Mouse (Mus musculus): ENCODE data around the gene Iqub. TPM values are rescaled to one million over a fixed set of nuclear protein-coding genes. Genes with fewer than 3 reads are reported as not detected.

The Iqub gene
- total RNA-seq (2022): under 1 TPM; 0.10 to 0.27 (median 0.19) TPM

DNA sequence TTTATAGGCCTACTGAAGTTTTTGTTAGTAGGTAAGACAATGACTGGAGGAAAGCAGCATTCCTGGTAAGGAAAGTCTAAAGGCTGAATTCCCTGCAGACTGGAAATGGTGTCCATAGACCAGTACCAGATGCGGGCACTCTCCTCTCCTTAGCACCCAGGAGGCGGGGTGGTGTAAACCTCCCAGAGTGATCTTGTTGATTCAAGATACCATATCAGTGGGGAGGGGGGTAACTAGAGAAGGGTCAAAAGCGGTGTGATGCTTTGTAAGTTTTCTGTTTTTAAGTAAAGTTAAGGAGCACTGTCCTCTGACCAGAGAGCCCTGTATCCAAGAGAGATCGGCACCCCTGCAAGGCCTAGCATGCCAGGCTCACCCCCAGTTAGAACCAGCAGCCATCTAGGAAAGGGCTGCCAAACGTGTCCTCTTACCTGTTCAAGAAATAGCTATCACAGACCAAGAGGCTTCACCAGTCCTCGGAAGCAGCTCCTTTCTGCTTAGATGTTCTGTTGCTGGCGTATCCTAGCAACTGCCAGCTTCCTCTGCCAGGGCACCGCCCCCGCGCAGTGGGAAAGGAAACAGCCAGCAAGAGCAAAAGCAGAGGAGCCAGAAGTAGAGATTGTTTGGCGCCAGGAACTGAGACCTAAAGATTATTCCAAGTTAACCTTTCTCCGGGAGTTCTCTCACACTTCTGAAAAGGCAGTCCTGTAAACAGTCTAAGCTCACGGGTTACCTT lies at the start of gene Iqub:
Gene Iqub (minus strand): TSS at position 516 of the 733 bp plus-strand sequence.
- DNase-seq (ENCODE audit: low spot score in 2 of 2): peak in 1 of 2 experiments; percentile 11

DNA sequence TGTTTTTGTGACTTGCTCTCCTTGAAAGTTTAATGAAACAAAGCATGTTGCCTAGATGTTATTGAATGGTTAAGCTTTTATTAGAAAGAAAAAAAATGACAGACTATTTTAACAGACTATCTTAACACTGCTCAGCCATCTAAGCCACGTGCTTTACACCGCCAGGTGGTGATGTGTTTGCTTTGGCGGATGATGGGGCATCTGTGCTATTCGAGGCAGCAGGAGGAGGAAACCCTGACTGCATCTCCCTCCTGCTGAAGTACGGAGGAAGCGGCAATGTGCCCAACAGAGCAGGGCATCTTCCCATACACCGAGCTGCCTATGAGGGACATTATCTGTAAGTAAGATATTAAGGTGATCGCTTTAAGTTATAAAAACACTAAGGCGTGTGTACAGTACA lies 49.2 kb upstream of the Iqub start:
- no peak for DNase-seq (ENCODE audit: low spot score in 2 of 2)

GRCm38 (mm10) chr6:24555488-24555887 lies 40.6 kb upstream of the Iqub start:
- no peak for DNase-seq (ENCODE audit: low spot score in 2 of 2)

GRCm38 (mm10) chr6:24554427-24555086 lies 39.7 kb upstream of the Iqub start:
- DNase-seq (ENCODE audit: low spot score in 2 of 2): no peak

GRCm38 (mm10) chr6:24552046-24552445 lies 37.2 kb upstream of the Iqub start:
- peak in 1 of 2 experiments; percentile 45 for DNase-seq (ENCODE audit: low spot score in 2 of 2)

DNA sequence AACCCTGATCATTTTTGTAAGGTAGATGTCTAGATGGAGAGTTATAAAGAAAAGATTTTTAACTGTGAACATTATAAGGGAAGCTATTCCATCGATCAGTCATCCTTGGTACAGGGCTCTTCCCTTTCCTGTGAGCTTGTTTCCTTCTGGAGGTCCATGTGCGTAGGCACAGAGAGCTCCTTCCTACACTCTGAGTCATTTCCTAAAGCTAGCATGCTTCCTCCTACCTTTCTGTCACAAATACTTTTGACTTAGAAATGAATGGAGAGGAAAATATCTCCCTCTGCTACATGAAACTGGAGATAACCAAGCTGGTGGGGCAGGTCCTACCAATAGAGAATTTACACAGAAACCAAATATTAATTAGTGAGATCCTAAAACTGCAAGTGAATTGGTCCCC lies 34.9 kb upstream of the Iqub start:
- DNase-seq (ENCODE audit: low spot score in 2 of 2): no peak

- DNase-seq (ENCODE audit: low spot score in 2 of 2): no peak
Observed at GRCm38 (mm10) chr6:24546716-24547420, 32.0 kb upstream of the Iqub start.

- DNase-seq (ENCODE audit: low spot score in 2 of 2): no peak
Observed at GRCm38 (mm10) chr6:24543119-24543591, 28.3 kb upstream of the Iqub start.

- DNase-seq (ENCODE audit: low spot score in 2 of 2): no peak
Observed at GRCm38 (mm10) chr6:24542393-24542792, 27.5 kb upstream of the Iqub start.

DNA sequence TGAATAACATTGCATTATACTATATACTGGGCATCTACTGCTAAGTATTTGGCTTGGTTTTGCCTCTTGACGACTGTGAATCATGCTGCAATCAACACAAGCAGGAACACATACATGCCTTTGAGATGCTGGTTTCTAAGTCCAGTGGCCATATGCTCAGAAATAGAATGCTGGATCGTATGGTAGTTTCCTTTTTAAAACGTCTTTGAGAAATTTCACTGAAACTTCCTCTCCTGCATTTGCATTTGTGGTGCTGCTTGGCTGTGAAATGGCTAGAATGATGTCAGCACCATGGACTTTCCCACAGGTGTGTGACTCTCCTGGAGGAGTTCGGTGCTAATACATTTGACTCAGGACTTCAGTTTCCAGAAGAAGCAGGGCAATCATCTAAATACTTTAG lies 25.2 kb upstream of the Iqub start:
- no peak for DNase-seq (ENCODE audit: low spot score in 2 of 2)

- no peak for DNase-seq (ENCODE audit: low spot score in 2 of 2)
Observed at GRCm38 (mm10) chr6:24538435-24538834, 23.6 kb upstream of the Iqub start.

DNA sequence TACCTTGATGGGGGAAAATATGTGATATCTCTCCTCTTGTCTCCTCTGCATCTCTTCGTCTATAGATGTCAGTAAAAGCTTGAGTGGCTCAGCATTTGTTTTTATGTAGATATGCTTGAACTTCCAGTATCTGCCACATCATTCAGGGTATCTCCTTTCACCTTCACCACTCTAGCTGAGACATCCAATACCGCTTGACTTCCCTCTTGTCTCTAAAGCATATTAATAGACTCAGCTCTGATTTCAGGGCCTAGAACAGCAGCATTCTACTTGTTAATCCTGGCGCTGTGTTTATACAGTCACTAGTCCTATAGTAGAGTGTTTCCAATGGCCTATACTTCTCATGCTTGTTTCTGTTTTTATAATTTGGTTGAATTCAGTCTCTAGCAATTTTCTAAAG lies 17.9 kb upstream of the Iqub start:
- no peak for DNase-seq (ENCODE audit: low spot score in 2 of 2)

DNA sequence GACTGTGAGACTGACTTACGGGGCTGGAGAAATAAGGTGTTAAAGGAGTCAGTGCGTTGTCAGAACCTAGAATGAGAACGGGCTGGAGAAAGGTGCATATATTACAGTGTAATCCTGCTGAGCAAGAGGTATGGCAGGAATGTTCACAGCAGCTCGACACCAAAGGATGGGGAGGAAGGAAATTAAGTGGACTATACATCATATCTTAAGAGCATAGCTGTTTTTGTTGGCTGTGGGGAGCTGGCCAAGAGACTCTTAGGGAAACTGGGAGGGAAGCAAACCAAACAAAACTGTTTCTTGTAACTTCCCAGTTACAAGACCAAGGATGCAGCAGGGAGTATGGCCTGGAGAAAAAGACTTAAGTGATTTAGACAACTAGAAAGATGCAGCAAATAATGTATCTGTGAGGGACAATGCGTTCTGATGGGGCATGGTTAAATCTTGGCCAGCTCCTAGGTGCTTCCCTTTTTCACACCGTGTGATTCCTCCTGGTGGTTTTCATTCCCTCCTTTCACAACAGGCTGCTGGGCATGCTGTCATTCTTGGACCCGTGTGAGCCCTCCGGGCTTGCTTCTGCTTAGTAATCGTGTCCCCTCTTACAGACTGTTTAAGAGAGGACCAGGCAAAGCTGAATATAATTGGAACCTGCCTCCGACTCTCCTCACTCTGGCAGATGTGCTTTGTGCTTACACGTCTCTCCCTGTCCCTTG lies 16.0 kb upstream of the Iqub start:
- no peak for DNase-seq (ENCODE audit: low spot score in 2 of 2)

GRCm38 (mm10) chr6:24530166-24530565 lies 15.3 kb upstream of the Iqub start:
- DNase-seq (ENCODE audit: low spot score in 2 of 2): no peak

- DNase-seq (ENCODE audit: low spot score in 2 of 2): no peak
Observed at GRCm38 (mm10) chr6:24528064-24528243, 13.1 kb upstream of the Iqub start, which contains the start of gene Asb15. Gene Asb15, plus strand, starts transcription at chr6:24528144.

DNA sequence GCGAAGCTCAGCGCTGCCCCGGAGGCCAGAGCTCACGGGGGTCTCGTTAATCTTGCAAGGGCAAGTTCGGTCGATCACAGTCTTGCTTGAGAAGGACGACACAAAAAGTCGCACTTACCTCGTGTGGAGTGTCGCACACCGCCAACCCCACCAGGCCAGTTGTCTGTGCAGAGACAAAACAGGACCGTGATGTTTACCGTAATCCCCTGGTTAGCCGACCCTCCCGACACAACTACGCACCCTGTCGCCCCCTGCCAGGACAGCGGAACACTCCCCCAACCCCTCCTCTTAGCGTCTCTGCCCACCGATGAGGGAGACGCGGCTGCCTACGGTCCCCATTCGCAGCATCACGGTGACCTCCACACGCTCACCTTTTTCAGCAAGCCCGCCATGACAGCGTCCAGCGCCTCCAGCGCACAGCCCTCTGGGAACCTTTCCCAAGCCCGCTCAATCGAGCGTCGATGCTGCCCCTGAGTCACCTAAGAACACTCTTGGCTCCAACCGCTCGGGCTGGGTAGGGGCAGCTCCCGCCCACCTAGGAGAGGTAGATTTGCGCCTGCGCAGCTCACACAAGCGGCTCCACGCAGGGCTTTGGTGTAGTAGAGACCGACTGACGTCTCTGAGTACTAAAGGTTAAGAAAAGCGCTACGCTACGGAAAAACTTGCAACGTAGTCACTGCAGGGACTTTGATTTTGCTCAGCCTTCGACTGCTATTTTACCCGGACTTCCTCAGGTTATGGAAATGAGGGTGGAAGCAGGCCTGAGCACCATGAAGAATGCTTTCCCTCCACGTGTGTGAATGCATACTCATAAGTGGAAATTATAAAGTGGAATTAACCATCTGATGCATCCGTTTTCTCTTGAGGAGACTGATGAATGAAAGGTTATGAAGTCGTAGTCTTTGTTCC lies 12.5 kb upstream of the Iqub start, which contains the start of gene Ndufa5:
Gene Ndufa5 (minus strand): TSS at position 859 of the 909 bp plus-strand sequence.
- DNase-seq (ENCODE audit: low spot score in 2 of 2): peak; percentile 87 to 93

DNA sequence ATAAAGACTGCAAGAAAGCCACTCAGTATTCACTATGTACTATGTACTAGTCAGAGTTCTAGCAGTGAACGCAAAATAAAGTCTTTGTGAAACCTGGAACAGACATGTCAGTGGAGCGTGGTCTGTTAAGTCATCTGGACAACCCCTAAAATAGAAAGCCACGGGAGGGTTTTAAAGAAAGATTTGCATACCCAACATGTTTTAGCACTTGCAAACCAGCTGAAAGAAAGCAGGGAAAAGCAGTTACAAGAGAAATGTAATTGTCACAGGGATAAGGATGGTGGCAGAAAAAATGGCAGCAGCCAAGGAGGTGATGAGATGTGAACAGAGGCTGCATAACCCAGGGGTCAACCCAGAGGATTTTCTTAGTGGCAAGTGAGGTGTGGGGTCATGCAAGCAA lies 10.8 kb upstream of the Iqub start:
- DNase-seq (ENCODE audit: low spot score in 2 of 2): no peak

DNA sequence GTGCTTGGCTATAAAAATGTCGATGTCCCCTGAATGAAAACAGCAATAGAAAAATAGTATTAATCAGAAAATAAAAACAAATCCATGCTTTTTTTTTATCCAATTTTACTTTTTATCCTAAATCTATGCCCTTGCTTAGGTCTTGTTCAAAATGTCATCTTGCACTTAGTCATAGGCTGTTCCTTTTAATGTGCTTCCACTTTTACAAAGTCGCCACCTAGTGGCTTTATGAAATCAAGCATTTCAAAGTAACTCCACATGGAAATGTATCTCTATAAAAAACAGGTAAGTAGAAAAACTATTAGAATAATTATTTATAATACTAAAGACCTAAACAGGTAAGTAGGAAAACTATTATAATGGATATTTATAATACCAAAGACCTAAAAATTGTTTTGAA lies 1.3 kb upstream of the Iqub start:
- DNase-seq (ENCODE audit: low spot score in 2 of 2): no peak

DNA sequence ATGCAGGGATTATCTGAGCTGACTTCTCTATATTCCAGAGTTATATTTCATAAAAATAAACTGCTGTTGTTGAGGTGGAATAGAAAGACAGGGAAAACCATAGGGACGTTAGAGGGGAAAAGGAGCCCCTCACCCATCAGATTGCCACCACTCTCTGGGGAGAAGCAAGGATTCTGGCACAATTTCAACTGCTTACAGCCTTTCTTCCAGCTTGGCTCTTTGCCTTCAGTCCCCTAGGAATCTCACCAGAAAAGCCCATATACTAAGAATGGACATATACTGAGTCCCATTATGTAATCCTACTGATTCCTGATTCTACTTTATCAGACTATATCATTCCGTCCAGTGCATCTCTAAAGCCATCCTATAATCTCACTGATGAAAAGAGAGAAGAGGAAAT lies 10.7 kb downstream of the Iqub start:
- DNase-seq (ENCODE audit: low spot score in 2 of 2): no peak

DNA sequence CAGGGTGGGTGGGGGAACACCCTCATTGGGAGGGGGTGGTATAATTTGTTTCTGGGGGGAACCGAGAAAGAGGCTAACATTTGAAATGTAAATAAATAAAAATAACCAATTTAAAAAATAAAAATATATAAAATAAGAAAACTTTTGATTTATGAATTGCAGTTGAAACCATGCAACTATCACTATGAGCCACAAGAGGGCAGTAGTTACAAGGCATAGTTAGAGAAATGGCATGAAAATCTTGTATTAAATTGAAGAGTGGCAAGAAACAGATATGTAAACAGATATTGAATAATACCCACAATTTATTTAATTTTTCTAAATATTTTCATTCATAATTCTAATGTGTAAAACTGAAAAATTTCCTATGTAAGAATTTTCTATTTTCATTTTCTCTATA lies 24.5 kb downstream of the Iqub start:
- no peak for DNase-seq (ENCODE audit: low spot score in 2 of 2)

- no peak for DNase-seq (ENCODE audit: low spot score in 2 of 2)
Observed at GRCm38 (mm10) chr6:24486530-24486929, 28.3 kb downstream of the Iqub start.
